Mouse (Mus musculus) embryonic facial prominence, embryonic 13.5 days (tissue): ENCODE measurements around the gene Rnf43. TPM values are rescaled to one million over a fixed set of nuclear protein-coding genes. Genes with fewer than 3 reads are reported as not detected.

Source experiments
- ATAC-seq: fragments of 200-750 bp; cut with Nextera tagmentation; 2 replicates; pipeline ENCODE4 v1.8.0; 2017; ENCODE audit warnings: low read depth; ENCODE audit not compliant: insufficient number of reproducible peaks, insufficient read depth, low FRiP score, low TSS enrichment
- H3K27ac ChIP-seq: fragments of 300-500 bp; sonication (generic); 2 replicates; pipeline ENCODE4 v1.5.1; 2015; ENCODE audit warnings: moderate library complexity, mild to moderate bottlenecking, inconsistent platforms
- H3K27me3 ChIP-seq: fragments of 300-500 bp; sonication (generic); 2 replicates; pipeline ENCODE4 v1.6.1; 2015; ENCODE audit warnings: mild to moderate bottlenecking, inconsistent platforms
- H3K36me3 ChIP-seq: fragments of 300-500 bp; sonication (generic); 2 replicates; pipeline ENCODE4 v1.6.1; 2015; ENCODE audit warnings: mild to moderate bottlenecking, inconsistent platforms
- H3K4me1 ChIP-seq: fragments of 300-500 bp; sonication (generic); 2 replicates; pipeline ENCODE4 v1.6.1; 2015; ENCODE audit warnings: inconsistent platforms
- H3K4me2 ChIP-seq: fragments of 300-500 bp; sonication (generic); 2 replicates; pipeline ENCODE4 v1.6.1; 2015; ENCODE audit warnings: moderate library complexity, mild to moderate bottlenecking, inconsistent platforms
- H3K4me3 ChIP-seq: fragments of 300-500 bp; sonication (generic); 2 replicates; pipeline ENCODE4 v1.5.1; 2015; ENCODE audit warnings: mild to moderate bottlenecking, inconsistent platforms
- H3K9ac ChIP-seq: fragments of 300-500 bp; sonication (generic); 2 replicates; pipeline ENCODE4 v1.6.1; 2015; ENCODE audit warnings: mild to moderate bottlenecking, inconsistent platforms
- H3K9me3 ChIP-seq: fragments of 300-500 bp; sonication (generic); 2 replicates; pipeline ENCODE4 v1.6.1; 2016; ENCODE audit warnings: inconsistent platforms
- WGBS: fragments of 180-500 bp; shearing (Covaris S2); methylation state at CpG from one replicate; pipeline ENCODE4 v1.1.7; 2015; ENCODE audit warnings: mixed read lengths; 5-methylcytosine and 5-hydroxymethylcytosine counted together
- polyA plus RNA-seq: library from polyadenylated mRNA; unstranded; fragments of >200 nt; fragmentation: Nextera tagmentation; extraction: Ambion mirVana; gene quantifications from 2 replicates; pipeline ENCODE4 v1.2.1, GENCODE M21; 2015

Gene Rnf43
- polyA plus RNA-seq, 1 experiment from 2014 or later, result 7.1 TPM

GRCm38 (mm10) chr11:87715999-87716398 lies 53.5 kb downstream of the Rnf43 start:
- no peak overlapping the region for H3K9ac ChIP-seq
- H3K4me3 ChIP-seq, result no peak overlapping the region
- no peaks in the 10 kb centered on the region for H3K4me1 ChIP-seq
- H3K4me2 ChIP-seq, result no peak overlapping the region
- WGBS, result 83% methylated on average over 4 of the region's 4 CpGs
- H3K27ac ChIP-seq, result no peak overlapping the region
- H3K27me3 ChIP-seq, result 0 out of 2 replicates have a peak, but pooled peaks cover 3% of the 10 kb centered on the region
- no peak for ATAC-seq
- no peaks in the 10 kb centered on the region for H3K9me3 ChIP-seq
- peaks cover 4% of the 10 kb centered on the region for H3K36me3 ChIP-seq

- Histone ChIP-seq H3K4me3 (no peak overlapping the region), H3K36me3 (peaks cover 4% of the 10 kb centered on the region)
These were observed 57.0 kb downstream of the Rnf43 start for GRCm38 (mm10) chr11:87719526-87719925.

GRCm38 (mm10) chr11:87720324-87720723 lies 57.8 kb downstream of the Rnf43 start:
- H3K4me3 ChIP-seq, result no peak overlapping the region
- no peaks in the 10 kb centered on the region for H3K9me3 ChIP-seq
- H3K4me1 ChIP-seq, result peaks cover 8% of the 10 kb centered on the region
- ATAC-seq, result no peak
- 46% methylated on average over 9 of the region's 9 CpGs for WGBS
- H3K36me3 ChIP-seq, result peaks cover 4% of the 10 kb centered on the region
- no peak overlapping the region for H3K4me2 ChIP-seq
- H3K27ac ChIP-seq, result no peak overlapping the region
- no peak overlapping the region for H3K9ac ChIP-seq
- H3K27me3 ChIP-seq, result no peaks in the 10 kb centered on the region

More at GRCm38 (mm10) chr11:87719526-87719925, 57.0 kb downstream of the Rnf43 start:
- H3K4me1 ChIP-seq, result peaks cover under 1% of the 10 kb centered on the region; the same call in 1 of the 2 replicates
- WGBS, result 73% methylated on average over 7 of the region's 7 CpGs
- H3K27ac ChIP-seq, result no peak overlapping the region
- no peak overlapping the region for H3K9ac ChIP-seq
- no peak for ATAC-seq
- H3K27me3 ChIP-seq, result no peaks in the 10 kb centered on the region
- H3K9me3 ChIP-seq, result no peaks in the 10 kb centered on the region
- H3K4me2 ChIP-seq, result no peak overlapping the region

DNA sequence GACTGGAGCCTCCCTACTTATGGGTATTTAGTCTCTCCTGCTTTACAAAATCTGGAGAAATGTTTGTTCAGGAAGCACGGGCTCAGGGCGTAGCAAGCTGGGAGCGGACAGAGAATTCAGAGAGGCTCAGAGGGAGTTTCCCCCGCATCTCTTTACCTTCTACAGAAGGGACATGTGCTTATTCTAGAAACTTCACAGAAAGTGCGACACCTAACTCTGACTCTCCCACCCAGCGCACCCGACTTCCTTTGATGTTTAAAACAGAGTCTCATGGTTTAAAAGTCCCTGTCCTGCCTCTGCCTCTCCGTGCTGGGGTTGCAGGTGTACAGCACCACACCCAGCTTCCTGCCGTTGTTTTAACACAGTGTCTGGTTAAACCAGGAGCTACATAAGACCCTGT lies 58.3 kb downstream of the Rnf43 start:
- no peak overlapping the region for H3K4me2 ChIP-seq
- no peak overlapping the region for H3K9ac ChIP-seq
- H3K36me3 ChIP-seq, result peaks cover 4% of the 10 kb centered on the region
- H3K4me1 ChIP-seq, result peaks cover 13% of the 10 kb centered on the region
- no peak overlapping the region for H3K27ac ChIP-seq
- ATAC-seq, result no peak
- 60% methylated on average over 9 of the region's 9 CpGs for WGBS
- no peaks in the 10 kb centered on the region for H3K9me3 ChIP-seq
- H3K27me3 ChIP-seq, result no peaks in the 10 kb centered on the region
- H3K4me3 ChIP-seq, result no peak overlapping the region

DNA sequence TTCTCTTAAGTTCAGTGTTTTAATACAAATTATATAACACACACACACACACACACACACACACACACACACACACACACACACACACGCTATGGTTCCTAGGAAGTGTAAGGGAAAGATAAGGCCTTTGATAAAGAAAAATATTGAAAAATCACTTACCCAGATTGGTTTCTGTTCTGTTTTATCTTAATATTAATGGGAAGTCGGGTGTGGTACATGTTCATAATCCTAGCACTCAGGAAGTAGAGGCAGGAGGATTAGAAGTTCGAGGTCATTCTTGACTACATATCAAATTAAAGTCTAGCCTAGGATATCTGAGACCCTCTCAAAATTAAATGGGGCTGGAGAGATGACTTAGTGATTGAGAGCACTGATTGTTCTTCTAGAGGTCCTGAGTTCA lies 59.6 kb downstream of the Rnf43 start:
- Histone ChIP-seq H3K9me3 (no peaks in the 10 kb centered on the region), H3K27me3 (no peaks in the 10 kb centered on the region), H3K9ac (no peak overlapping the region), H3K27ac (no peak overlapping the region), H3K36me3 (peaks cover 4% of the 10 kb centered on the region), H3K4me2 (no peak overlapping the region), H3K4me1 (peaks cover 27% of the 10 kb centered on the region), H3K4me3 (no peak overlapping the region)
- WGBS, result 77% methylated on average over 3 of the region's 3 CpGs
- no peak for ATAC-seq

DNA sequence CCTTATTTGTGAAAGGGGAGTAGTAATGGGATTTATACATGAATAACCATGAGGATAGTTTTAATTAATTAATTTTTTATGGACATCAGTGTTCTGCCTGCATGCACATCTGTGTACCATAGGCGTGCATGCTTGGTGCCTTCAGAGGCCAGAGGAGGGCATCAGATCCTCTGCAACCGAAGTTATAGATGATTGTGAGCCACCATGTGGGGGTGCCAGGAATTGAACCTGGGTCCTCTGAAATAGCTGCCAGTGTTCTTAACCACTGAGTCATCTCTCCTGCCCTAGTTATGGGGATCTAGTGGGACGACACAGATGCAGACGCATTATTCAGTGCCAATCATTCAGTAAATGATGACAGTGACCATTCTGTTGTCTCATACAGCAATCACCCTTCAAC lies 60.4 kb downstream of the Rnf43 start:
- no peaks in the 10 kb centered on the region for H3K27me3 ChIP-seq
- H3K4me1 ChIP-seq, result peaks cover 34% of the 10 kb centered on the region
- ATAC-seq, result no peak
- no peak overlapping the region for H3K9ac ChIP-seq
- H3K4me3 ChIP-seq, result no peak overlapping the region
- 79% methylated on average over 4 of the region's 4 CpGs for WGBS
- no peaks in the 10 kb centered on the region for H3K9me3 ChIP-seq
- H3K27ac ChIP-seq, result no peak overlapping the region
- no peak overlapping the region for H3K4me2 ChIP-seq
- H3K36me3 ChIP-seq, result peaks cover 4% of the 10 kb centered on the region

DNA sequence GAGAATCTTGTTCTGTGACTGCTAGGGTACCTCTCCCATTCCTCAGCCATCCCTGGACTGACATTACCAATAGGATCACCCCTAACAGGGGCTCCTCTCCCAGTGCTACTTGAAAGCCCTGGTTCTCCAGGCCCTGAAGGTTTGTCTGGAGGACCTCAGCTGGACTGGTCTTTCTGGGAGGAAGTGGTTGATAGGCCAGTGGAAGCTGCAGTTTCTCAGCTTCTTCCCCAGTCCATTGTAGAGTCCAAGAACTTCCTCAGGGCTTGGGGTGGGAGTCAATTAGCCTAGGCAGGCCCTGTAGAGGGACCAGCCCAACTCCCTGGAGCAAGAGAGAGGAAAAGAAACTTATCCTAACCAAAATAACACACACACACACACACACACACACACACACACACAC lies 63.0 kb downstream of the Rnf43 start:
- H3K9me3 ChIP-seq, result no peaks in the 10 kb centered on the region
- peak overlapping the region; percentile 78 for H3K27ac ChIP-seq
- no peaks in the 10 kb centered on the region for H3K36me3 ChIP-seq
- no peaks in the 10 kb centered on the region for H3K27me3 ChIP-seq
- ATAC-seq, result no peak
- H3K4me1 ChIP-seq, result peaks cover 34% of the 10 kb centered on the region
- 0 out of 2 replicates have a peak overlapping the region, but pooled peaks have one; percentile 40 for H3K4me2 ChIP-seq
- peak overlapping the region; percentile 32; the same call in 1 of the 2 replicates for H3K9ac ChIP-seq
- H3K4me3 ChIP-seq, result no peak overlapping the region

DNA sequence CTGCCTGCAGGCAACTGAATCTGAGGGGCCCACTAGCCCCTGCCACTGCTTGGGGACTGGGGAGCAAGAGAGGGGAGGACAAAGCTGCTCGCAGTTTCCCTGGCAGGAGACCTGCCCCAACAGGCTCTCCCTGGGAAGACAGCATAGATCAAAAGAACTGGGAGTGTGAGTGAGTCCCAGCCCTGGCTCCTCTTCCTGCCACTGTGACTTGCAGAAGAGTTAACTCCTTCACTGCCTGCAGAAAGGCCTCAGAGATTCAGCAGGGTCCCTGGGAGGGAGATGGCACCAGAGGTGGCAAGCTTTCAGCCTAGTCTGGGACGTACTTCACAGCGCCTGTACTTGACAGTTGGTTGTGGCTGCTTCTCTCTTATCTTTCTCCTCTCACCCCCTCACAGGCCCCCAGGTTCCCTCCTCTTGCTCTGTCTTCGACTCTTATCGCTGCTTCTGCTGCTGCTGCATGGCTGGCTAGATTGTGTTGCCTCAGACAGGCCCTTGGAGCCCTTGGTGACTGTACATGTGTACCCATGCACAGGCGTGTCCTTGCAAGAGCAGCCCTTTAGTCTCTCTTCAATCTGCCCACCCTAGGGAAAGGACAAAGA lies 63.5 kb downstream of the Rnf43 start:
- Histone ChIP-seq H3K36me3 (no peaks in the 10 kb centered on the region), H3K4me1 (peaks cover 34% of the 10 kb centered on the region), H3K9me3 (no peaks in the 10 kb centered on the region), H3K27ac (peak overlapping the region; percentile 78), H3K9ac (peak overlapping the region; percentile 32; the same call in 1 of the 2 replicates), H3K4me3 (no peak overlapping the region), H3K4me2 (peak overlapping the region; percentile 40), H3K27me3 (no peaks in the 10 kb centered on the region)
- peak; percentile 62; the same call in 1 of the 2 replicates for ATAC-seq
- WGBS, result 16% methylated on average over 6 of the region's 6 CpGs

DNA sequence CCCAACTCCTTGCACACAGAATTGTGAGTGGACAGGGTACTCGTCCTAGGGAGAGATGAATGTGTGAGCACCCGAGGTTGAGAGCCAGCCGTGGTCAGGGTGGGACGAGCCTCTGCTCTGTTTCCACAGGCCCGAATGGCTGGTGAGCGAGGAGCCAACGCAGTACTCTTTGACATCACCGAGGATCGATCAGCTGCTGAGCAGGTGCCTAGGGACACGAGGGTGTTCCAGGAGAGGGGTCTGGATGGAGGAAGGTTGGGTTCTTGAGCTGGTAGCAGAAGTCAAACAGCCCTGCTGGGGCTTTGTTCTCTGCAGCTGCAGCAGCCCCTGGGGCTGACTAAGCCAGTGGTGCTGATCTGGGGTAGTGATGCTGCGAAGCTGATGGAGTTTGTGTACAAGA lies 64.5 kb downstream of the Rnf43 start:
- Histone ChIP-seq H3K4me1 (peaks cover 34% of the 10 kb centered on the region), H3K4me2 (no peak overlapping the region), H3K4me3 (no peak overlapping the region), H3K9me3 (no peaks in the 10 kb centered on the region), H3K9ac (0 out of 2 replicates have a peak overlapping the region, but pooled peaks have one; percentile 16), H3K27me3 (no peaks in the 10 kb centered on the region), H3K27ac (no peak overlapping the region), H3K36me3 (no peaks in the 10 kb centered on the region)
- ATAC-seq, result no peak
- WGBS, result 49% methylated on average over 11 of the region's 11 CpGs

GRCm38 (mm10) chr11:87727471-87727870 lies 64.9 kb downstream of the Rnf43 start:
- no peak overlapping the region for H3K9ac ChIP-seq
- no peaks in the 10 kb centered on the region for H3K27me3 ChIP-seq
- H3K9me3 ChIP-seq, result no peaks in the 10 kb centered on the region
- WGBS, result 48% methylated on average over 4 of the region's 4 CpGs
- no peak overlapping the region for H3K4me3 ChIP-seq
- no peak overlapping the region for H3K4me2 ChIP-seq
- peaks cover 34% of the 10 kb centered on the region for H3K4me1 ChIP-seq
- no peak for ATAC-seq
- no peak overlapping the region for H3K27ac ChIP-seq
- H3K36me3 ChIP-seq, result no peaks in the 10 kb centered on the region

GRCm38 (mm10) chr11:87728850-87729592 lies 66.5 kb downstream of the Rnf43 start:
- no peak for ATAC-seq
- Histone ChIP-seq H3K27me3 (no peaks in the 10 kb centered on the region), H3K36me3 (no peaks in the 10 kb centered on the region), H3K27ac (no peak overlapping the region), H3K9me3 (no peaks in the 10 kb centered on the region), H3K4me3 (no peak overlapping the region), H3K4me1 (peaks cover 34% of the 10 kb centered on the region), H3K9ac (peak overlapping the region; percentile 41; the same call in 1 of the 2 replicates), H3K4me2 (no peak overlapping the region)
- 56% methylated on average over 18 of the region's 18 CpGs for WGBS
